Mouse (Mus musculus) embryonic facial prominence, embryonic 12.5 days (tissue): ENCODE results near the gene Mt4. TPM values are rescaled to one million over a fixed set of nuclear protein-coding genes. Genes with fewer than 3 reads are reported as not detected.
A peak's percentile ranks its signal among the peaks of the same experiment; 100 is the strongest.

Experiments
- ATAC-seq: fragments of 200-750 bp; cut with Nextera tagmentation; 2 replicates; pipeline ENCODE4 v1.8.0; 2017; ENCODE audit not compliant: insufficient number of reproducible peaks, insufficient read depth, low FRiP score, low TSS enrichment
- H3K27ac ChIP-seq: fragments of 300-500 bp; sonication (generic); 2 replicates; pipeline ENCODE4 v1.5.1; 2016; ENCODE audit warnings: mild to moderate bottlenecking
- H3K27me3 ChIP-seq: fragments of 300-500 bp; sonication (generic); 2 replicates; pipeline ENCODE4 v1.6.1; 2016; ENCODE audit warnings: mild to moderate bottlenecking, moderate library complexity
- H3K36me3 ChIP-seq: fragments of 300-500 bp; sonication (generic); 2 replicates; pipeline ENCODE4 v1.6.1; 2016; ENCODE audit warnings: mild to moderate bottlenecking
- H3K4me1 ChIP-seq: fragments of 300-500 bp; sonication (generic); 2 replicates; pipeline ENCODE4 v1.6.1; 2016
- H3K4me2 ChIP-seq: fragments of 300-500 bp; sonication (generic); replicated peaks from 2 replicates; pipeline ENCODE4 v1.6.1; 2016; ENCODE audit warnings: mild to moderate bottlenecking, moderate library complexity
- H3K4me3 ChIP-seq: fragments of 300-500 bp; sonication (generic); 2 replicates; pipeline ENCODE4 v1.5.1; 2016; ENCODE audit warnings: mild to moderate bottlenecking
- H3K9ac ChIP-seq: fragments of 300-500 bp; sonication (generic); 2 replicates; pipeline ENCODE4 v1.6.1; 2016; ENCODE audit warnings: mild to moderate bottlenecking, moderate library complexity
- H3K9me3 ChIP-seq: fragments of 300-500 bp; sonication (generic); 2 replicates; pipeline ENCODE4 v1.6.1; 2016; ENCODE audit warnings: mild to moderate bottlenecking, moderate library complexity
- WGBS: fragments of 180-500 bp; shearing (Covaris S2); methylation state at CpG from one replicate; pipeline ENCODE4 v1.1.7; 2016; 5-methylcytosine and 5-hydroxymethylcytosine counted together
- polyA plus RNA-seq: library from polyadenylated mRNA; unstranded; fragments of >200 nt; fragmentation: Nextera tagmentation; extraction: Ambion mirVana; gene quantifications from 2 replicates; pipeline ENCODE4 v1.2.1, GENCODE M21; 2016

Mt4 gene
- polyA plus RNA-seq, 1 experiment from 2014 or later: not detected

- H3K9me3 ChIP-seq: no peaks in the 10 kb centered on the region
- H3K27ac ChIP-seq: 0 out of 2 replicates have a peak overlapping the region, but pooled peaks have one; percentile 13
- H3K4me3 ChIP-seq: peak overlapping the region; percentile 18
- H3K4me1 ChIP-seq: peaks cover 29% of the 10 kb centered on the region
- H3K27me3 ChIP-seq: peaks cover 91% of the 10 kb centered on the region
- H3K36me3 ChIP-seq: no peaks in the 10 kb centered on the region
- no peak overlapping the region for H3K9ac ChIP-seq
- H3K4me2 ChIP-seq: peak overlapping the region; percentile 42
- under 1% methylated on average over 16 of the region's 16 CpGs for WGBS
- peak; percentile 43; the same call in 1 of the 2 replicates for ATAC-seq
Observed at GRCm38 (mm10) chr8:94183117-94183516, 46.1 kb downstream of the Mt4 start.

- no peaks in the 10 kb centered on the region for H3K9me3 ChIP-seq
- H3K27me3 ChIP-seq: peaks cover 78% of the 10 kb centered on the region
- no peak overlapping the region for H3K4me2 ChIP-seq
- WGBS: 14% methylated on average over 12 of the region's 12 CpGs
- H3K9ac ChIP-seq: no peak overlapping the region
- H3K4me3 ChIP-seq: no peak overlapping the region
- no peak for ATAC-seq
- H3K36me3 ChIP-seq: no peaks in the 10 kb centered on the region
- H3K27ac ChIP-seq: no peak overlapping the region
- H3K4me1 ChIP-seq: peaks cover 25% of the 10 kb centered on the region
Observed at GRCm38 (mm10) chr8:94184357-94184843, 47.4 kb downstream of the Mt4 start.

GRCm38 (mm10) chr8:94185791-94186190, 48.8 kb downstream of the Mt4 start:
- no peaks in the 10 kb centered on the region for H3K9me3 ChIP-seq
- no peak for ATAC-seq
- no peak overlapping the region for H3K4me3 ChIP-seq
- 64% methylated on average over 6 of the region's 6 CpGs for WGBS
- peaks cover 20% of the 10 kb centered on the region for H3K4me1 ChIP-seq
- H3K9ac ChIP-seq: no peak overlapping the region
- H3K27ac ChIP-seq: no peak overlapping the region
- peaks cover 64% of the 10 kb centered on the region for H3K27me3 ChIP-seq
- H3K4me2 ChIP-seq: no peak overlapping the region
- no peaks in the 10 kb centered on the region for H3K36me3 ChIP-seq

- Histone ChIP-seq H3K4me1 (peaks cover 26% of the 10 kb centered on the region), H3K9ac (no peak overlapping the region), H3K27me3 (peaks cover 60% of the 10 kb centered on the region), H3K9me3 (no peaks in the 10 kb centered on the region), H3K4me2 (peak overlapping the region; percentile 30), H3K36me3 (no peaks in the 10 kb centered on the region), H3K4me3 (no peak overlapping the region), H3K27ac (no peak overlapping the region)
- ATAC-seq: peak; percentile 38; the same call in 1 of the 2 replicates
- WGBS: 2% methylated on average over 17 of the region's 17 CpGs
Observed at GRCm38 (mm10) chr8:94186542-94186941, 49.5 kb downstream of the Mt4 start.

GRCm38 (mm10) chr8:94187290-94188002, 50.4 kb downstream of the Mt4 start:
- ATAC-seq: no peak
- H3K27me3 ChIP-seq: peaks cover 51% of the 10 kb centered on the region
- 22% methylated on average over 21 of the region's 21 CpGs for WGBS
- no peak overlapping the region for H3K9ac ChIP-seq
- H3K4me1 ChIP-seq: peaks cover 26% of the 10 kb centered on the region
- H3K9me3 ChIP-seq: no peaks in the 10 kb centered on the region
- no peak overlapping the region for H3K4me3 ChIP-seq
- H3K36me3 ChIP-seq: no peaks in the 10 kb centered on the region
- H3K4me2 ChIP-seq: no peak overlapping the region
- H3K27ac ChIP-seq: no peak overlapping the region

Other genes starting within 250 kb of the Mt4 start
- 58.0 and 60.1 TPM in 2 replicates for gene Amfr, start 124.4 kb upstream of the Mt4 start, polyA plus RNA-seq
- 124 and 140 TPM in 2 replicates for gene Nudt21, start 100.2 kb upstream of the Mt4 start, polyA plus RNA-seq
- gene Ogfod1, start 100.0 kb upstream of the Mt4 start, polyA plus RNA-seq: 14.4 and 15.6 TPM in 2 replicates
- 15.9 and 17.1 TPM in 2 replicates for gene Bbs2, start 38.3 kb upstream of the Mt4 start, polyA plus RNA-seq
- gene Mt3, start 15.4 kb downstream of the Mt4 start, polyA plus RNA-seq: 4.7 and 5.7 TPM in 2 replicates
- gene Mt2, start 35.5 kb downstream of the Mt4 start, polyA plus RNA-seq: 28.6 and 37.7 TPM in 2 replicates
- gene Mt1, start 41.9 kb downstream of the Mt4 start, polyA plus RNA-seq: 73.2 and 73.3 TPM in 2 replicates
- 110 TPM in 2 replicates for gene Nup93, start 77.4 kb downstream of the Mt4 start, polyA plus RNA-seq
- gene Slc12a3, start 192.0 kb downstream of the Mt4 start, polyA plus RNA-seq: 0.12 TPM in 1 of 2 replicates, not detected in the other
- 58.3 and 58.4 TPM in 2 replicates for gene Herpud1, start 249.2 kb downstream of the Mt4 start, polyA plus RNA-seq